Mouse (Mus musculus) cerebellum, adult (tissue): ENCODE data around the gene Frmd8.

ENCODE experiments used
- ATAC-seq: cut with Nextera tagmentation; 2 replicates; pipeline ENCODE4 v1.9.2; 2017; ENCODE audit warnings: mild to moderate bottlenecking, moderate library complexity, mixed read lengths; ENCODE audit not compliant: insufficient number of reproducible peaks, low FRiP score, low TSS enrichment

Gene Frmd8

DNA sequence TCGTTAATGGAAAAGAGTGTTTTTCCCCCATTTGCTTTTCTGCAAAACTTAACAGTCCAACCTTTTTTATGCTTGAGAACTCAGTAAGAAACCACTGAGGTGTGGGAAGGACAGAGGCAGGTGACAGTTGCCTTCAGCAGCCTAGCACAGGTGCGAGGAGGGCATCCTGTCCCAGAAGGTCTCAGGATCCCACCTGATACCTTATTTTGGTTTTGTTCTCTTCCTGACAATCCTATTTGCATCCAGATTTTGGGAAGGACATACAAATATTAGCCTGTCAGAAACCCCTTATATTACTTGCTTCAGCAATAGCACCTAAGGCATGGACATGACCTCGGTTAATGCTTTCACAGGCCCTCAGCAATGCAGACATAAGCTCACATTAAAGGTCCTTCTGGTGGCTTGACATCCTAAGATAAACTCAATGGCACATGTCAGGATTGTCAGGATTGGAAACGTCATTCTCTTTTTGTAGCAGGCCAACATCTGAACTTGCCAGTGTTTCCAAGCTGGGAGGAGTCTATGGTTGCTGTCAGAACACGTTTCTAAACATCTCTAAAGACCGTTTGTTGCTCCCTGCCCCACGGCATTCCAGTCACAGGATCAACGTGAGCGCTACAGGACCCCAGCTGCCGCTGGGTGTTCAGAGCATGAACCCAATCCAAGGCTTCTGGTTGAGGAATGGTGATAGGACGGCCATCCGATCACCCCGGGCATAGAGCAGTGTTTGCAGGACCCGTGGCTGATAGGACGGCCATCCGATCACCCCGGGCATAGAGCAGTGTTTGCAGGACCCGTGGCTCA, 34.8 kb downstream of the Frmd8 start:
- no peak for ATAC-seq

- ATAC-seq, result no peak
Measured at GRCm38 (mm10) chr19:5839317-5840085, 35.6 kb downstream of the Frmd8 start.

- no peak for ATAC-seq
Measured at GRCm38 (mm10) chr19:5838892-5839165, 36.2 kb downstream of the Frmd8 start.

DNA sequence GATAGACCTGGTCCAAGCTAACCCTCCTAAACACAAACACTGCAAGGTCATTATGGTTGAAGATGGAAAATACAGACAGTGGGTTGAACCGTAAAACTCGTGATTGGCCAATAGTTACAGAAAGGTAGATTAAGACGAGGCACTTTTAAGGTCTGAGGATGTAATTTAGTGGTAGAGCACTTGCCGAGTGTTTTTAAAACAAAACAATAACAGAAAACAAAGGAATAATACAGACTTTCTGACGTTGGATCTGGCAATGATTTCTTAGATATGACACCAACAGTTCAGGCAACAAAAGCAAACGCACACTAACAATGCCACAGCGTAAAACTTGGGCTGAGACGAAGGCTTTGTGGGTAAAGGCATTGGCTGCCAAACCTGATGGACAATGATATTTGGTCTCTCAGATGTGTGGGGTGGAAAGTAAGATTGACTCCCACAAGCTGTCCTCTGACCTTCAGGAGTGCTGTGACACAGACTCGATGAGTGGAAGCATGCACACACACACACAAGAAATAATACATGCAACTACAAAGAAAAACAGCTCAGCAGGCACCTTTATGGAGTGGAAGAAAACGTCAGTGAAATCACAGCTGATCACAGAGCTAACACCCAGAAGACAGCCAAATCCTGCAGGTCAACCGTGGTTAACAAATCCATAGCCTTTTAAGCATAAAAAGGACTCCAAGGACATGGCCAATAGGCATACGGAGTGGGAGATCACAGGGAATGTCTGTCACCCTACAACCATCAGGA, 36.8 kb downstream of the Frmd8 start:
- no peak for ATAC-seq

DNA sequence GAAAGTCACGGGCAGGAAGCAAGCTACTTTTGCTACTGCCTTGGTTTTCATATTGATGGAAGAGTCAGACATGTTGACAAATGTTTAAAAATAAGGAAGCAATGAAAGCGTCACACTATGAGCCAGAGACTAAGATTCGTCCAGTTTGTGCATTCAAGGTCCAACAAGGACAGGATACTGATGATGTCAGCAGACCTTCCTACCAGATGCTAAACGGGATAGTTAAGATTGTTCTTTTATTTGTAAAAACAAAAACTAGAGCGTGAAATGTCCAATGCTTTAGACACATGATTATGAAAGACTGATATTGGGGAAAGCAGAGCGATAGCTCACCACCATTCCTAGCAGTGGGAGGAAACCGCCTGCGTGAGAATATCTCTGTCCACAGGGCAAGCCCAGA, 37.5 kb downstream of the Frmd8 start:
- no peak for ATAC-seq

- ATAC-seq, result no peak
Measured at GRCm38 (mm10) chr19:5836941-5837572, 38.0 kb downstream of the Frmd8 start.

DNA sequence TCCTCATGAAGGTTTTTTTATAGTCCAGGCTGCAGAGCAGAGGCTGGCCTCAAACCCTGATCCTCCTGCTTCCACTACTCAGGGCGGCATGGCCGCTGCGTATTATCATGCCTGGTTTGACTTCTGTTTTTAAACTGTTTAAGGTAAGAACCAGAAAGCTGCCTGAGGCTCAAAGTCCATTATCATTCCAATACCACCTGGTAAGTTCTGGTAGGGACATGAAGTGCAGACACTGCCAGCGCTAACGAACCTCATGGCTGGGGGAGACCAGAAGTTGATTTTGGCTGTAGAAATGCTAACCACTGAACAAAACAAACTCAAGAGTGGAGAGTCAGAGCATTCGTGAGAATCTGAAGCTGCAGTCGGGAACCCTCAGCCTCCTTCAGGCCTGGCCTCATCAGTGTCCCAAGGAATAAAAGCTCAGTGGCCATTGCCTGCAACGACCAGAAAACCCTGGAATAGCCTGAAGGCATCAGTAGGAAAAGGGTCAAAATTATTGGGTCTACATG, 39.1 kb downstream of the Frmd8 start:
- no peak for ATAC-seq

DNA sequence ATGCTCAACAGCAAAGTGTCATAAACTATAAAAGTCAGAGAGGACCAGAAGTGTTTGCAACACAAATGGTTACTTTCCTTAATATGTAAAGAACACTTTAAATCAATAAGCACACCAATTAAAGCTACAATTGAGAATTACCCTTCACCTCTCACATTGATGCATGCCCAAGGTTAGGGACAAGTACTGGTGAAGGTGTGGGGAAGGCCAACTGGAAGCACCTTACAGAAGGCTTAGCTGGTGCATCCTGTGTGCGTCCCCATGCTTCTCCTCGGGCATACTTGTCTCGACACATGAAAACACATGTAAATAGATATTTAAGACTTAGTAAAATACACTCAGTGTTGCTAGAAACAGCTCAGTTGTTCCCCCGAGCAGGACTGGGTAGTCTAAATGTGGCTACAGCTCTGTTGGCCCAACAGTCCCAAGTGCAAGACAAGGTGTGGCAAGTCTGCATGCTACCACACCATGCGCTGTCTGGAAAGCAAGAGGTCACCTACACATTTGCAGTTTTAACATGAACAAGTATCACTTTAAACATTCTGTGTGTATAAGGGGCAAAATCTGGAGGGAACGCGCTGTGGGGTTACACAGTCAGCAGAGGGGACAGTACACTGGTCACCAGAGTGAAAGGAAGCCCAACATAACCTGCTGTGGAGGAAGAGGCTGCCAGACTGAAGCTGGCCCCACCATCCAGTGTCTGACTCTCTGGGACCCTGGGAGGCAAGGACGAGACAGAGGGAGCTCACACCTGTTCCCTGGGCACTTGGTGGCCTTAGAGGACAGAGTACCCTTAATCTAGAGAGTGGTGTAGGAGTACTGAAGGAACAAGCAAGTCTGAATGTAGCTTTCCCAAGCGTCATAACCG, 39.8 kb downstream of the Frmd8 start:
- ATAC-seq, result no peak

- no peak for ATAC-seq
Measured at GRCm38 (mm10) chr19:5834260-5834925, 40.7 kb downstream of the Frmd8 start.

DNA sequence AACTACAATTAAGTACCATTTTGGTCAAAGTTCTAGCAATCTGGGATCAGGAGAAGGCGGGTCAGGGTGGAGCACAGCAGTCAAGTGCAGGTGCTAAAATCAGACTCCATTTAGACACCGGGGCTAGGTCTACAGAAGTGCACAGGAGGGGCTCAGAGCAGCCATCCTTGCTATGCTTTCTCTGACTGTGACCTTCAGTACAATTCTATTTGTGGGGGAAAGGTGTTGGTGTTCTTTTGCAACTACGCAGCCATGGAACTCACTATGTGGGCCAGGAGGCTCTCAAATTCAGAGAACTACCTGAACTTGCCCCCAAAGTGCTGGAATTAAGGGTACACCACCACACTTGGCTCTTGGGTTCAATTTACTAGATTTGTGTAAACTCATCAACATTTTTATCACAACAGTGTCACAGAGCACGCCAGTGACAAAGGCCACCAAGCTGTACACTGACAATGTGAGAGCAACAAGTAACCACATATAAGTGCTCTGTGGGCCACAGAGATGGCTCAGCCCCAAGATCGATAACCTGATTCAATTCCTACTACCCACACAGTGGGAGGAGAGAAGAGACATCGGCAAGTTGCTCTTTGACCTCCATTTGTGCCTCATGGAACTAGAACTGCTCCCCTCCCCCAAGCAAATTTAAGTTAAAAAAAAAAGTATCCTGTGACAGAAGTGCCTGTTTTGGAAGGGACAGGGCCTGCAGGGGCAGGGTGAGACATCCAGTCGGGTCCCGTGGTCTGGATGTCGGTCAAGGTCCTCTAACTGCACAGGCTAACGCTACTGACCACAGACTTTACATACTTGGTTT, 41.6 kb downstream of the Frmd8 start:
- ATAC-seq, result no peak

GRCm38 (mm10) chr19:5832326-5832725, 42.7 kb downstream of the Frmd8 start:
- no peak for ATAC-seq

- no peak for ATAC-seq
Measured at GRCm38 (mm10) chr19:5831958-5832320, 43.1 kb downstream of the Frmd8 start.

GRCm38 (mm10) chr19:5831224-5831957, 43.7 kb downstream of the Frmd8 start:
- no peak for ATAC-seq

DNA sequence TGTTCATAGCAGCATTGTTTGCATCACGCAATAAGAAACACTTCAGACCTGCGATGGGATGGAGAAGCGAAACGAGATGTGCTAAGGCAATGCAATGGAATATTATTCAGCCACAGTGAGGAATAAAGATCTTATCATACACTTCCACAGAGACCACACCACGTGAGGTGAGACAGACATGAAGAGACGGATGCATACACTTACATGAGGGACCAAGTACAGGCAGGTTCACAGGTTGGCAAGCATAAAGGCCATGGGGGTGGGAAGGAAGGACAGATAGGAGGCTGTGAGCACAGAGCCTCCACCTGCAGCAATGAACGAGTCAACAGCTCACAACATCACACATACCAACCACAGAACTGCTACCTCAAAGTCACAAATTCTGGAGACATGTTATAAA, 44.3 kb downstream of the Frmd8 start:
- ATAC-seq, result no peak

GRCm38 (mm10) chr19:5829958-5830615, 45.0 kb downstream of the Frmd8 start:
- ATAC-seq, result no peak

- ATAC-seq, result no peak
Measured at GRCm38 (mm10) chr19:5828905-5829304, 46.2 kb downstream of the Frmd8 start.

- ATAC-seq, result no peak
Measured at GRCm38 (mm10) chr19:5828155-5828554, 46.9 kb downstream of the Frmd8 start.
